Mouse (Mus musculus) E14TG2a.4 (cell line): ENCODE measurements around the gene Cic.

Source experiments
- H3K27me3 ChIP-seq: 2 replicates; pipeline ENCODE4 v1.6.1; 2014; ENCODE audit warnings: low read length, control low read depth; ENCODE audit not compliant: insufficient read depth
- H3K36me3 ChIP-seq: 2 replicates; pipeline ENCODE4 v1.6.1; 2014; ENCODE audit warnings: low read length, control low read depth; ENCODE audit not compliant: insufficient read depth
- H3K4me1 ChIP-seq: replicated peaks from 2 replicates; pipeline ENCODE4 v1.6.1; 2014; ENCODE audit warnings: low read depth, low read length, control low read depth
- H3K4me3 ChIP-seq: replicated peaks from 2 replicates; pipeline ENCODE4 v1.5.1; 2014; ENCODE audit warnings: mild to moderate bottlenecking, low read length
- H3K9me3 ChIP-seq: 2 replicates; pipeline ENCODE4 v1.6.1; 2014; ENCODE audit warnings: low read length, control low read depth
- CTCF ChIP-seq: conservative IDR thresholded peaks from 2 replicates; pipeline ENCODE4 v1.5.1; 2014; ENCODE audit warnings: low read length
- NANOG ChIP-seq: IDR thresholded peaks from 2 replicates; pipeline ENCODE4 v1.6.1; 2014; ENCODE audit warnings: borderline replicate concordance, low read length, mixed read lengths
- POU5F1 ChIP-seq: IDR thresholded peaks from 2 replicates; pipeline ENCODE4 v1.6.1; 2014; ENCODE audit warnings: low read length, borderline replicate concordance

The Cic gene

DNA sequence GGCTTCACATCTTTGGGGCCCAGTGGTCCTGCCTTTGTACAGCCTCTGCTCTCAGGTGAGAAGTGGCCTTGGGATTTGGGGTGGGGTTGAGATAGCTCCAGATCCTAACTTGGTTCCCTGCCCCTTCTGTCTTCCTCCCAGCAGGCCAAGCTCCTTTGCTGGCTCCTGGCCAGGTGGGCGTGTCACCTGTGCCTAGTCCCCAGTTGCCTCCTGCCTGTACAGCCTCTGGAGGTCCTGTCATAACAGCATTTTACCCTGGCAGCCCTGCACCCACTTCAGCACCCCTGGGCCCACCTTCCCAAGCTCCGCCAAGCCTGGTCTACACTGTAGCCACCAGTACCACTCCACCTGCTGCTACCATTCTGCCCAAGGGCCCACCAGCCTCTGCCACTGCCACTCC lies 23.4 kb downstream of the Cic start:
- H3K9me3 ChIP-seq = no peaks in the 10 kb centered on the region
- peak overlapping the region; percentile 35; the same call in 1 of the 2 replicates for H3K4me3 ChIP-seq
- no peaks in the 10 kb centered on the region for H3K27me3 ChIP-seq
- H3K4me1 ChIP-seq = peaks cover 81% of the 10 kb centered on the region
- no peak for TF ChIP-seq POU5F1
- no peak for TF ChIP-seq NANOG
- no peak for TF ChIP-seq CTCF
- H3K36me3 ChIP-seq = peaks cover 100% of the 10 kb centered on the region

DNA sequence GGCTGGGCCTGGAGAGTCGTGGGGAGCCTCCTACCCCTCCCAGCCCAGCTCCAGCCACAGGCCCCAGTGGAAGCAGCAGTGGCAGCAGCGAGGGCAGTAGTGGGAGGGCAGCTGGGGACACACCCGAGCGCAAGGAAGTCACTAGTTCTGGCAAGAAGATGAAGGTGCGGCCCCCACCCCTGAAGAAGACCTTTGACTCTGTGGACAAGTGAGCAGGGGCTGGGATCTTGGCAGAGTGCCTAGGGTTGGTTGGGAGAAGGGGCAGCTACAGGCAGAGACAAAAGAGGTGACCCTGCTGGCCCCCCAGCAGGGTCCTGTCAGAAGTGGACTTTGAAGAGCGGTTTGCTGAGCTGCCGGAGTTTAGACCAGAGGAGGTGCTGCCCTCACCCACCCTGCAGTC lies 24.6 kb downstream of the Cic start:
- Histone ChIP-seq H3K4me3 (peak overlapping the region; percentile 35), H3K4me1 (peaks cover 84% of the 10 kb centered on the region), H3K36me3 (peaks cover 93% of the 10 kb centered on the region), H3K9me3 (no peaks in the 10 kb centered on the region), H3K27me3 (no peaks in the 10 kb centered on the region)
- TF ChIP-seq CTCF = no peak
- TF ChIP-seq NANOG = no peak
- TF ChIP-seq POU5F1 = no peak

DNA sequence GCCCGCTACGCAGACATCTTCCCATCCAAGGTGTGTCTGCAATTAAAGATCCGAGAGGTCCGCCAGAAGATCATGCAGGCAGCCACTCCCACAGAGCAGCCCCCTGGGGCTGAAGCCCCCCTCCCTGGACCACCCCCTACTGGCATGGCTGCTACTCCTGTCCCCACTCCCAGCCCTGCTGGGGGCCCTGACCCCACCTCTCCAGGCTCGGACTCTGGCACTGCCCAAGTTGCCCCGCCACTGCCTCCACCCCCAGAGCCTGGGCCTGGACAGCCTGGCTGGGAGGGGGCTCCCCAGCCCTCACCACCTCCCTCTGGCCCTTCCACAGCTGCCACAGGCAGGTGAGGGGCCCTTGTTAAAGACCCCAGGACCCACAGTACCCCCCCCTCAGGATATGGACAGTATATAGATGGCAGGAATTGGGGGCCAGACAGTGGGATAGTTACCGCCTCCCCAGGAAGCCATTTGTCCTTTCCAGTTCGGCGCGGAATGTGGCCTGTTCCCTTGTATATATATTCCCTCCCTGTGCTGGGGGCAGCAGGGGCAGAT lies 25.8 kb downstream of the Cic start:
- peaks cover 82% of the 10 kb centered on the region for H3K36me3 ChIP-seq
- H3K27me3 ChIP-seq = no peaks in the 10 kb centered on the region
- peaks cover 79% of the 10 kb centered on the region for H3K4me1 ChIP-seq
- H3K9me3 ChIP-seq = no peaks in the 10 kb centered on the region
- peak overlapping the region; percentile 35 for H3K4me3 ChIP-seq
- TF ChIP-seq CTCF (no peak), NANOG (no peak), POU5F1 (no peak)

DNA sequence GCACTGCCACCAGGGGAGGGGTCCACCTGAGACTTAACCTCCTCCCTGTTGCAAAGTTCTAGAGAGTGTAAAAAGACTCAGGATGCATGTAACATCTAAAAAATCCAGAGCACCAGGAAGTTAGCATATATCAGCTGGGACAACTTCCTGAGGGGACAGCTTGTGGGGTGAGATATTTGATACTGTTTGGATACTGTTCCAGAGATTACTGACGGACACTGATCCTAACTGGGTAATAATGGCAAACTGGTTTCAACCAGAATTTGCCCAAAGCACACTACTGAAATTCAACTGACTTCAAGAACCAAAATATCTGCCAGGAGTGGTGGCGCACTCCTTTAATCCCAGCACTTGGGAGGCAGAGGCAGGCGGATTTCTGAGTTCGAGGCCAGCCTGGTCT lies 27.0 kb downstream of the Cic start:
- peaks cover 75% of the 10 kb centered on the region for H3K4me1 ChIP-seq
- no peak overlapping the region for H3K4me3 ChIP-seq
- H3K36me3 ChIP-seq = peaks cover 70% of the 10 kb centered on the region
- H3K27me3 ChIP-seq = no peaks in the 10 kb centered on the region
- TF ChIP-seq CTCF (no peak), POU5F1 (no peak), NANOG (no peak)
- no peaks in the 10 kb centered on the region for H3K9me3 ChIP-seq

DNA sequence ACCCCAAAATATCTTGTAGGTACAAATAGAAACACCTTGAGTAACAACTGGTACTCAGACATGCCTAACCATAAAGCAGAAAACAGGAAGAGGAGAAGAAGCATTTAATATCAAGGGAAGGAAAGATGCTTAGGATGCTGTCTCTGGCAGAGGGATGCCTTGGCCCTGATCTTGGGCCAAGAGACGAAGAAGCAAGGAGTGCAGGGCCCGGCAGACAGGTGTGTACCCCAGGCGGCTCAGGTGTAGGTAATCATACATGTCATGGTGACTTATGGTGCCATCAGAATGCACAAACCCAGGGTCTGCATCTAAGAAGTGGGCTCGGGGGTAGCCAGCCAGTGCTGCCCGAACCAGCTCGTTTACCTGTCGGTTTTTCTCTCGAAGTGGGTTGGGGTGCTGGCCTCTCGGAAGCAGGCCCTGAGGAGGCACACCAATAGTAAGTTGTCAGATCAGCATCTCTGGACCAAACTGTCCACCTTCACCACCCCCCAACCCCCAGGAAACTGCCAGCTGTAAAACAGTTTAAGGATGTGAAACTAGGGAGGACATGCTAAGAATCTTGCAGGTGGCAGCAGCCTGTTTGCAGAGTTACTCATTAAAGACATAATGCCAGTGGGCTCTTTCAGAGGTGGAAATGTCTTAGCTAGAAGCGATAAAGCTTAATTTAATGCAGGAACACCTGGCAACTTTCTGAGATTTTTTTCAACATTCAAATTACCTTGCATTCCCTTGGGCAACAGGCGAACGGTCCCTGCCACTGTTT lies 27.6 kb downstream of the Cic start:
- H3K4me3 ChIP-seq = no peak overlapping the region
- no peaks in the 10 kb centered on the region for H3K9me3 ChIP-seq
- TF ChIP-seq CTCF (no peak), POU5F1 (no peak), NANOG (no peak)
- H3K36me3 ChIP-seq = peaks cover 63% of the 10 kb centered on the region
- H3K27me3 ChIP-seq = no peaks in the 10 kb centered on the region
- peaks cover 71% of the 10 kb centered on the region for H3K4me1 ChIP-seq

DNA sequence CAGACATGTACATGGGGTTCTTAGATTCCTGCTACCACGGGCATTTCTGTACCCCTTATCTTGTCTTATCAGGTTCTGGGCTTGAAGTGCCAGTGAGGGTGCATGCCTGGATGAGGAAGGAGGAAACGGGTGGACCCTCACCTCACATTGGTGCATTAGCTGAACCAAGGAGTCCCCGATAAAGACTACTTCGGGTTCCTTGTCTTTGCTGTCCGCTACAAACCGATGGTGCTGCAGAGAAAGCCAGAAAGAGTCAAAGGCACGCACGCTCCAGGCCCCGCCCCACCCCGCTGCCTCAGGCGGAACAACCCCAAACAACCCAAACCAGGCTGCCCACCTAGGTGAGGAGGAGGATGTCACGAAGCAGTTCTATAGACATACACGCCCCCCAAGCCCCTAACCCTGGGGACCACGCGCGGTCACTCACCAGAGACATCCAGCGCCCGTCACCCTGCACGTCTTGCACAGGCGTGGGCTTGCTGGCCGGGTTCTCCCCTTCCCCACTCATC lies 29.5 kb downstream of the Cic start:
- Histone ChIP-seq H3K27me3 (peaks cover 5% of the 10 kb centered on the region), H3K36me3 (peaks cover 45% of the 10 kb centered on the region), H3K4me1 (peaks cover 60% of the 10 kb centered on the region), H3K9me3 (no peaks in the 10 kb centered on the region), H3K4me3 (peak overlapping the region; percentile 94)
- no peak for TF ChIP-seq CTCF
- no peak for TF ChIP-seq NANOG
- no peak for TF ChIP-seq POU5F1

DNA sequence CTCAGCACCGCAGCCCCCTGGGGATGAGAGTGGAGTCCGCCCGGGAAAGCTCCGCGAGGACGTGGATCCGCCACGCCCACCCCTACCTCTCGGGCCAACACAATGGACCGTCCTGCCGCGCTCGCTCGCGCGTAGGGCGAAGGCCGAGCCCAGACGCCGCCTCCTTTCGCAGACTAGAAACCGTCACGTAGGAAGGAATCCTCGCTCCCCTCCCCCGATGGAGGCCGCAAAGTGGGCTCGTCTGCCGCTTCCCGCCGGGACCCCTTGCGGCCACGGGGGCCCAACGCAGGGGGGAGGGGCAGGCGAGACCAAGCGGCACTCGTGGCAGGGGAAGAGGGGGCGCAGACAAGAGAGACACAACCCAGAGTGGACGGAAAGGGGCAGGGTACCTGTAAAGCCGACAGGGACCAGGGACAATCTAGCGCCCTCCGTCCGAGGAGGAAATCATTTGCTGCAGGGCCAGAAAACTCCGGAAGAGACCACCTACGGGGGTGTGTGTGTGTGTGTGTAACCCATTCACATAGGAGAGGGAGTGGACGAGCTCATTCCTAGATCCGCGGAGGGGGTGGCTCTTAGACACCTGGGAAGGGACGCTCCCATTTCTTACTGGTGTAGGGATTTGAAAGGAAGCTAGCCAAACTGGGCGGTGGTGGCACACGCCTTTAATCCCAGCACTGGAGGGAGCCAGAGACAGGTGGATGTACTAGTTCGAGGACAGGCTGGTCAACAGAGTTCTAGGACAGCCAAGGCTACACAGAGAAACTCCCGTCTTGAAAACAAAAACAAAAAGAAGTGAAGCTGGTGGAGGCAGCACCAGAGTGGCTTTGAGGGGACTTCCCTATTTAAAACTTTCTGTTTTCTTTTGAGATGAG lies 30.2 kb downstream of the Cic start, which contains the start of gene Pafah1b3:
Pafah1b3 (minus strand) TSS at position 533 of the 872 bp plus-strand sequence.
- TF ChIP-seq CTCF = no peak
- no peak for TF ChIP-seq POU5F1
- no peak for TF ChIP-seq NANOG
- Histone ChIP-seq H3K4me3 (peak within 1 kb of the TSS; percentile 94), H3K4me1 (peaks cover 60% of the 10 kb centered on the region), H3K36me3 (peaks cover 38% of the 10 kb centered on the region), H3K9me3 (no peaks in the 10 kb centered on the region), H3K27me3 (peaks cover 11% of the 10 kb centered on the region)

DNA sequence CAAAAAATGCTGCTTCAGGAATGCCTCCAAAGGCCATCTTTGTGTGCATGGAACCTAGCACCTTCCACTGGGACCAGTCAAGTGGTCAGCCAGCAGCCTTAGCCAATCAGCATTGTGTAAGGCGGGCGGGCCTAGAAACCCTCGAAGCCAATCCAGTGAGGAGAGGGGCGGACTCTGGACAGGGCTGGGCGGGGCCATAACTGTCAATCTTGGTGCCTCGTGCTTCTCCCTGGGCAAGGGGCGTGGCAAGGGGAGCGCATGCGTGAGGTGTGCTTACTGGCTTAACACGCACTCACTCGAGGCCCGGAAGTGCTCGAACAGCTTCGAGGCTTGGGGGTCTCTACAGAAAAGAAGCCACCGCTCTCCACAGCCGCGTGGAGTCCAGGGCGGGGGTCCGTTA lies 33.6 kb downstream of the Cic start, which contains the start of gene Prr19:
Prr19 (plus strand) TSS at position 349 of the 400 bp plus-strand sequence.
- no peak for TF ChIP-seq POU5F1
- no peak for TF ChIP-seq CTCF
- TF ChIP-seq NANOG = no peak
- peaks cover 16% of the 10 kb centered on the region for H3K27me3 ChIP-seq
- no peaks in the 10 kb centered on the region for H3K9me3 ChIP-seq
- peaks cover 68% of the 10 kb centered on the region for H3K4me1 ChIP-seq
- peaks cover 13% of the 10 kb centered on the region for H3K36me3 ChIP-seq
- H3K4me3 ChIP-seq = peak within 1 kb of the TSS; percentile 50
